Mouse (Mus musculus) liver, embryonic 16.5 days (tissue): ENCODE data around the gene Apoa5. TPM values are rescaled to one million over a fixed set of nuclear protein-coding genes. Genes with fewer than 3 reads are reported as not detected.

ENCODE experiments used
- ATAC-seq: fragments of 200-750 bp; cut with Nextera tagmentation; 2 replicates; pipeline ENCODE4 v1.8.0; 2017; ENCODE audit warnings: low read depth, mild to moderate bottlenecking, moderate number of reproducible peaks, moderate library complexity
- H3K27ac ChIP-seq: fragments of 300-500 bp; sonication (generic); 2 replicates; pipeline ENCODE4 v1.5.1; 2014; ENCODE audit warnings: mild to moderate bottlenecking, low read length
- H3K27me3 ChIP-seq: fragments of 300-500 bp; sonication (generic); 2 replicates; pipeline ENCODE4 v1.6.1; 2014; ENCODE audit warnings: low read depth, low read length, mixed read lengths; ENCODE audit not compliant: control insufficient read depth, insufficient read depth
- H3K36me3 ChIP-seq: fragments of 300-500 bp; sonication (generic); 2 replicates; pipeline ENCODE4 v1.6.1; 2014; ENCODE audit warnings: mild to moderate bottlenecking; ENCODE audit not compliant: control insufficient read depth, insufficient read depth
- H3K4me1 ChIP-seq: fragments of 300-500 bp; sonication (generic); 2 replicates; pipeline ENCODE4 v1.6.1; 2014; ENCODE audit warnings: low read depth, low read length, mixed read lengths; ENCODE audit not compliant: control insufficient read depth
- H3K4me2 ChIP-seq: fragments of 300-500 bp; sonication (generic); 2 replicates; pipeline ENCODE4 v1.6.1; 2014; ENCODE audit warnings: low read depth, low read length, mixed read lengths
- H3K4me3 ChIP-seq: fragments of 300-500 bp; sonication (generic); 2 replicates; pipeline ENCODE4 v1.5.1; 2014; ENCODE audit warnings: low read depth, mild to moderate bottlenecking, low read length
- H3K9ac ChIP-seq: fragments of 300-500 bp; sonication (generic); 2 replicates; pipeline ENCODE4 v1.6.1; 2014; ENCODE audit warnings: low read depth, low read length
- H3K9me3 ChIP-seq: fragments of 300-500 bp; sonication (generic); replicated peaks from 2 replicates; pipeline ENCODE4 v1.6.1; 2016; ENCODE audit warnings: low read length; ENCODE audit not compliant: control insufficient read depth
- WGBS: fragments of 180-500 bp; shearing (Covaris S2); extraction: QIAGEN DNeasy Blood & Tissue Kit; methylation state at CpG from one replicate; pipeline ENCODE4 v1.1.7; 2014; ENCODE audit not compliant: insufficient replicate concordance; 5-methylcytosine and 5-hydroxymethylcytosine counted together
- polyA plus RNA-seq: library from polyadenylated mRNA; unstranded; fragments of >200 nt; fragmentation: Nextera tagmentation; extraction: Ambion mirVana; gene quantifications from 2 replicates; pipeline ENCODE4 v1.2.1, GENCODE M21; 2015

The Apoa5 gene
- polyA plus RNA-seq, 1 experiment from 2014 or later = 1.1 TPM

DNA sequence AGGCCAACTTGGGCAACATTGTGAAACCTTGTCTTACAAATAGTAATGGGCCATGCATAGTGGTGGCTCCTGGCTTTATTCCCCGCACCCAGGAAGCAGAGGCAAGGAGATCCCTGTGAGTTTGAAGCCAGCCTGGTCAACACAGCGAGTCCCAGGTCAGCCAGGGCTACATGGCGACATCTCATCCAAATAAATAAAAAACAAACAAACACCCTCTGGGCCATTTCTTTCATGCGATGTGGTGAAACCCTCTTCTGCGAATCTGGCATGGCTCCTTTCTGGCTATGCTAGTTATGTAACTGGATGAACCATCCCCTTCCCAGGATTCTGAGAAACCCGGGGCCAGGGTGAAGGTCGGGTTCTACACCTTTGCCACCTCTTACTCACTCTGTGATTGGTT, 12.3 kb upstream of the Apoa5 start:
- H3K27me3 ChIP-seq = no peaks in the 10 kb centered on the region
- H3K4me3 ChIP-seq = no peak overlapping the region
- H3K9ac ChIP-seq = no peak overlapping the region
- H3K36me3 ChIP-seq = no peaks in the 10 kb centered on the region
- H3K9me3 ChIP-seq = no peaks in the 10 kb centered on the region
- peaks cover 4% of the 10 kb centered on the region; the same call in 1 of the 2 replicates for H3K4me1 ChIP-seq
- no peak overlapping the region for H3K27ac ChIP-seq
- no peak for ATAC-seq
- WGBS = 67% methylated on average over 7 of the region's 7 CpGs
- no peak overlapping the region for H3K4me2 ChIP-seq

DNA sequence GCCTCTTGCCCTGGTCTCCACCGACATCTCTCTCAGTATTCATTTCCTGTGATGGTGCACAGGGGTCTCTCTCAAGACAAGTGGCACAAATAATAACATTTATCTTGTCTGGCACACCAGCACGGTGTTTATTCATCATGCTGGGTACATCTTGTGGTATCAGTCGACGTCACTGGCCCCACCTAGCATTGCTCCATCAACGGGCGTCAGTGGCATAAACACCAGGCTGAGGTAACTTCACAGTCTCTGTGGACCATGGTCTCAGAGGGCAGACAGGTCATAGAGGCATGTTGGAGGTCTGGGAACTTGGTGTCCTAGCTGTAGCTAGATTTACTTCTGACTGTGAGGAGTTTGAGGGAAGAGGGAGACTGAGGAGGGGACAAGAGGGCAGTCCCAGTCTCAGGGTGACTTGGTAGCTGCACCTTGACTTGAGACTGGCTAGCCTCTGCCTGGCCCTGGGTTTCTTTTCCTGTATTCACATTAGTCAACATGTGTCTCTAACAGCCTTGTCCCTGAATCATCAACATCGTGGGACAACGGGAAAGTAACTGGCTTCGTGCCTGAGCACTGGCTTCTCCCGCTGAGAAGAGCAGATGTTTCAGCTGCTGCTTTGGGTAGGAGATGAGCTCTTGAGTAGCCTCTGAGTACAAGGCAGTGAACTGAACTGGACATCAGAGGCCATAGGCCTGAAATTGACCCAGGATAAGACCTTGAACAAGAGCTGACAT, 11.6 kb upstream of the Apoa5 start:
- Histone ChIP-seq H3K27ac (no peak overlapping the region), H3K9ac (no peak overlapping the region), H3K36me3 (no peaks in the 10 kb centered on the region), H3K9me3 (no peaks in the 10 kb centered on the region), H3K4me1 (peaks cover 4% of the 10 kb centered on the region; the same call in 1 of the 2 replicates), H3K4me3 (no peak overlapping the region), H3K27me3 (no peaks in the 10 kb centered on the region), H3K4me2 (no peak overlapping the region)
- 57% methylated on average over 10 of the region's 10 CpGs for WGBS
- no peak for ATAC-seq

DNA sequence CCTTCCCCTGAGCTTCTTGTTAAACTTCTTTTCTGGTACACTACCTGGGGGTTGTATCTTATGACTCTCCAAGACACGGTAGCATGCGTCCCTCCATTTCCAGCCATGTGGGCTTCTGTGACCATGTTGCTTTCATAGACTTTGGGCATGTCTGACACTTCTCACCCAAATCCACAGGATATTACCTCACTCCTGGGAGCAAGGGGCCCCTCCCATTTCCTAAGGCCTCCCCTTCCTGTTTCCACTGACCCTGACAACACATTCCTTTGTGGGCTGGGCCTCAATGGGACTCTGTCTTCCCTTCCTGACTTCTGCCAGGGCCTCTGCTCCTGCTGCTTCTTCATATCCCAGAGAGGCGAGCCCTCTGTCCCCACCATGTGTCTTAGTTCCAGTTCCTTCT, 10.9 kb upstream of the Apoa5 start:
- no peaks in the 10 kb centered on the region for H3K9me3 ChIP-seq
- H3K4me1 ChIP-seq = peaks cover 4% of the 10 kb centered on the region; the same call in 1 of the 2 replicates
- no peak overlapping the region for H3K4me3 ChIP-seq
- no peak overlapping the region for H3K27ac ChIP-seq
- no peak overlapping the region for H3K4me2 ChIP-seq
- no peak overlapping the region for H3K9ac ChIP-seq
- ATAC-seq = 0 out of 2 replicates have a peak, but pooled peaks have one; percentile 21
- WGBS = 60% methylated on average over 3 of the region's 3 CpGs
- H3K36me3 ChIP-seq = no peaks in the 10 kb centered on the region
- no peaks in the 10 kb centered on the region for H3K27me3 ChIP-seq

DNA sequence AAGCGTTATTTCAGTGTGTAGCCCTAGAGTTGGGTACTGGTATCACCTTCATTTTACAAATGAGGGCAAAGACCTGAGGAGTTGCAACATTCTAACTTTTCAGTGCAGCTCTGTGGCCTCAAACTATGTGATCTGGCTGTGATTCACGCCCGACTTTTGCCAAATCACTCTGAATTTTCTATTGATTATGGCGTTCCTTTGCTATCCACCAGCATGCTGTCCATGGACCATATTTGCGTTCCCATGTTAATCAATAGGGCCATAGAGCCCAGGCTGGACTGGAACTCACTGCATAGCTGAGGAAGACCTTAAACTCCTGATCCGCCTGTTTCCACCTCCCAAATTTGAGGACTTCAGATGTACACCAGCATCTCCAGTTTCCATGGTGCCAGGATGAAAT, 9.3 kb upstream of the Apoa5 start:
- no peak for ATAC-seq
- Histone ChIP-seq H3K27me3 (no peaks in the 10 kb centered on the region), H3K9ac (no peak overlapping the region), H3K4me1 (peaks cover 4% of the 10 kb centered on the region; the same call in 1 of the 2 replicates), H3K36me3 (no peaks in the 10 kb centered on the region), H3K9me3 (no peaks in the 10 kb centered on the region), H3K27ac (no peak overlapping the region), H3K4me3 (no peak overlapping the region), H3K4me2 (no peak overlapping the region)
- WGBS = 74% methylated on average over 6 of the region's 6 CpGs

DNA sequence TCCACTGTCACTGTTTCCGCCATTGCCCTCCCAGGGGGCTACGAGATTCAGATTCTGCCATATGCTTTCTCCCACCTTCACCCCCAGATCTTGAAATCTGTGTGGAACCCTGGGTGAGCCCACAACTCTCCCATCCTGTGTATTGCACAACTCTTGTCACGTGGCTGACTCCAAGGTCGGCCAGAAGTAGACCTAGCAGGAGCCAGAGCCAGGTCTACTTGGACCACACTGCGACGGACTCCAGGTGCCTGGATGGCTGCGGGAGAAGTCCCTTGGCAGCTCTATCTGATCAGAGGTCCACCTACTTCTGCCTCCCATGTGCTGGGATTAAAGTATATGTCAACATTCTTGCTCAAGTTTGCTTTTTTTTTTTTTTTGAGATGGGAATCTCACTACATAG, 7.3 kb upstream of the Apoa5 start:
- 60% methylated on average over 7 of the region's 7 CpGs for WGBS
- H3K4me2 ChIP-seq = no peak overlapping the region
- H3K4me1 ChIP-seq = peaks cover 4% of the 10 kb centered on the region; the same call in 1 of the 2 replicates
- no peaks in the 10 kb centered on the region for H3K36me3 ChIP-seq
- no peak overlapping the region for H3K4me3 ChIP-seq
- H3K9me3 ChIP-seq = no peaks in the 10 kb centered on the region
- H3K27ac ChIP-seq = no peak overlapping the region
- H3K27me3 ChIP-seq = no peaks in the 10 kb centered on the region
- ATAC-seq = no peak
- no peak overlapping the region for H3K9ac ChIP-seq

DNA sequence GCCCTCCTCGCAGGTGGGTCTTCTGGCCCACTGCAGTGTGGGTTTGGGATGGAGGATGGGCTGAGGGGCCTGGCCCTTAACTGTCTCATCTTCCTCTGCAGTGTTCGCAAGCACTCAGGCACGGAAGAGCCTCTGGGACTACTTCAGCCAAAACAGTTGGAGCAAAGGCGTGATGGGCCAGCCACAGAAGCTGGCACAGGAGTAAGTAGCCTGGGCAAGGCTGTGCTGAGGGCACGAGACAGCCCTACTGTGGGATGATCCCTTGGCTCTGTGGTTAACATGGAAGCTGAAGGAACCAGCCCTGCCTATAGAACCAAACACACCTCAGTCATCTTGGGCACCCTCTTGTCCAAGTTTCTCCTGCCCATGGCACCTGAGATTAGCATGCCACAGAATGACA, 692 bp downstream of the Apoa5 start:
- no peaks in the 10 kb centered on the region for H3K9me3 ChIP-seq
- no peaks in the 10 kb centered on the region for H3K27me3 ChIP-seq
- H3K27ac ChIP-seq = no peak overlapping the region
- H3K9ac ChIP-seq = no peak overlapping the region
- H3K36me3 ChIP-seq = no peaks in the 10 kb centered on the region
- H3K4me1 ChIP-seq = peaks cover 13% of the 10 kb centered on the region
- H3K4me2 ChIP-seq = no peak overlapping the region
- ATAC-seq = no peak
- no peak overlapping the region for H3K4me3 ChIP-seq
- 69% methylated on average over 5 of the region's 5 CpGs for WGBS

DNA sequence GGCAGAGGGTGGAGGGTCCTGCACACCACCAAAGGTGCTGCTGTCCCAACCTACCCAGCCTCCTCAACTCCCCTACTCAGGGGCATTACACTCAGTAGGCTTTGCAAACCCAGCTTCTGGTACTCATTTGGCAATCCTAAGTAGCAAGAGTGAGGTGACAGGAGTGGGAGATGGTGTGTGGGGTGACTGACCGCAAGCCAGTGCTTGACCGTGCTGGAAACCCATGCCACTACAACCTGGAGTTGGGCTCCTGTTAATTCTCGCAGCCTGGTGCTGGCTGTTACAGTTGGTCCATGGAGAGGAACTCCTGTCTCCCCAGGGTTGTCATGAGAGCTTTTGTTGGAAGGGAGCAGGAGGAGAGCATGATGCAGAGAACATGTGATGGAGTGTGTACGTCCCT, 2.3 kb downstream of the Apoa5 start:
- Histone ChIP-seq H3K9me3 (no peaks in the 10 kb centered on the region), H3K4me1 (peaks cover 18% of the 10 kb centered on the region), H3K27ac (no peak overlapping the region), H3K9ac (no peak overlapping the region), H3K4me2 (no peak overlapping the region), H3K4me3 (no peak overlapping the region), H3K27me3 (no peaks in the 10 kb centered on the region), H3K36me3 (peaks cover 7% of the 10 kb centered on the region; the same call in 1 of the 2 replicates)
- WGBS = 84% methylated on average over 4 of the region's 4 CpGs
- no peak for ATAC-seq

DNA sequence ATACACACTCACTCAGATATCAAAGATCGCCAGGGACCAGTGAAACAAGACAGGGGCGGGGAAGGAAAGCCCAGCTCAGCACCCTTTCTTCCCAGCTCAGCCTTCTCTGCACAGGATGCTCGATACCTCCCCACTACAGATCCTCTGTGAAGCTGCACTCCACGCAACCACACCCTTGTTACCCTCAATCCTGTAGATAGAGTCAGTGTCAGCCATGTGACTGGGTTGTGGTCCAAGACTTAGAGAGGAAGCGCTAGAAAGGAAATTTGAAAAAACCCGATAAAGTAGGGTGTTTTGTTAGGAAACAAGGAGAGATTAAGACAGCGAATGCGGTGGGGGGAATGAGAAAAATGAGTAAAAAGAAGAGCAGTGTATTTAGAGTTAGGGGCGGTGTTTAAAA, 3.6 kb downstream of the Apoa5 start:
- no peaks in the 10 kb centered on the region for H3K9me3 ChIP-seq

DNA sequence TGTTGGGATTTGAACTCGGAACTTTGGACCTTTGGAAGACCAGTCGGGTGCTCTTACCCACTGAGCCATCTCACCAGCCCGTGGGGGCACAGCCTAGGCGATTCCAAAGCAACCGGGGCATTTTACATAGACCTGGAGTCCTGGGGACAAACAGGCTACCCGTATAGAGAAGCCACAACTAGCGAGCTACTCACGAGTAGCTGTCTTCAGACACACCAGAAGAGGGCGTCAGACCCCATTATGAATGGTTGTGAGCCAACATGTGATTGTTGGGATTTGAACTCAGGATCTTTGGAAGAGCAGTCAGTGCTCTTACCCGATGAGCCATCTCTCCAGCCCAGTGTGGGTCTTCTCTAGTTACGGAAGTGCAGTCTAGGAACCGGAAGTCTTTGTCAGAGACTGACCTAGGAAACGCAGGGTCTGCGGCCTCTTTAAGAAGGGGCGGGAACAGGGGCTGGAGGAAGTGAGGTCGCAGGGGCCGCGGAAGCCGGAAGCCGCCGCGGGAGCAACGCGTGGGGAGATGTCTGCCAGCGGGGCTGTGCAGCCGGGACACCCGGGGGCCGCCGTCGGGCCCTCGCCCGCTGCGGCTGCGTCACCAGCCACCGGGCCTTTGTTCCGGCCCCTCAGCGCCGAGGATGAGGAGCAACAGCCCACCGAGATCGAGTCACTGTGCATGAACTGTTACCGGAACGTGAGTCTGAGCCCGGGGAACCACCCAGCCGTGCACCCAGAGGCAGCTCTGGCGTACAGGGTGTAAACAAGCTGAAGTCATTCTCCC, 4.4 kb downstream of the Apoa5 start, which contains the start of gene Zpr1:
Zpr1 (plus strand) TSS at position 388 of the 778 bp plus-strand sequence.
- ATAC-seq = peak; percentile 91
- H3K4me2 ChIP-seq = peak within 1 kb of the TSS; percentile 79
- 2% methylated on average over 45 of the region's 45 CpGs for WGBS
- H3K27me3 ChIP-seq = no peaks in the 10 kb centered on the region
- H3K36me3 ChIP-seq = peaks cover 22% of the 10 kb centered on the region
- peak within 1 kb of the TSS; percentile 68 for H3K27ac ChIP-seq
- no peaks in the 10 kb centered on the region for H3K9me3 ChIP-seq
- H3K9ac ChIP-seq = peak within 1 kb of the TSS; percentile 75
- peaks cover 18% of the 10 kb centered on the region for H3K4me1 ChIP-seq
- H3K4me3 ChIP-seq = peak within 1 kb of the TSS; percentile 88

More for the DNA sequence above, 3.6 kb downstream of the Apoa5 start:
- H3K4me3 ChIP-seq = peak overlapping the region; percentile 88
- no peaks in the 10 kb centered on the region for H3K27me3 ChIP-seq
- H3K4me2 ChIP-seq = peak overlapping the region; percentile 79
- H3K36me3 ChIP-seq = peaks cover 18% of the 10 kb centered on the region
- WGBS = 24% methylated on average over 9 of the region's 9 CpGs
- no peak for ATAC-seq
- no peak overlapping the region for H3K27ac ChIP-seq
- H3K9ac ChIP-seq = peak overlapping the region; percentile 75; the same call in 1 of the 2 replicates
- H3K4me1 ChIP-seq = peaks cover 18% of the 10 kb centered on the region
